In genomic region chr1:119794342-119794741, GRCm38 (mm10) we compare ENCODE assay signal across 29 mouse cellular contexts. TPM values are rescaled to one million over a fixed set of nuclear protein-coding genes. Genes with fewer than 3 reads are reported as not detected.
DNase-seq lines count a peak whose midpoint lies in the region; ATAC-seq and TF ChIP-seq lines count a peak whose summit lies in the region.
"Had no signal": no experiment of that assay in that cellular context is flagged by ENCODE, and none has a peak within 500 bp of the region (broad histone marks: within the 10 kb centered on the region; RNA-seq: fewer than 3 reads in every experiment).

No protein-coding gene starts in this region.

- TF ChIP-seq CTCF in liver, postnatal 0 days (IDR thresholded peaks at IDR 0.05; ENCODE audit: low read depth), result no peak

- no peak for TF ChIP-seq EP300 in liver, postnatal 0 days (IDR thresholded peaks at IDR 0.05; ENCODE audit: low read depth)

- WGBS in liver, postnatal 0 days (ENCODE audit: insufficient replicate concordance), result 80% methylated on average over 1 of the region's 1 CpGs

- no peaks in the 10 kb centered on the region for H3K36me3 ChIP-seq in liver, postnatal 0 days (replicated peaks; ENCODE audit: insufficient read depth, low read length)
- H3K36me3 ChIP-seq: embryonic facial prominence, embryonic 15.5 days; forebrain, embryonic 15.5 days; intestine, embryonic 15.5 days; neural tube, embryonic 15.5 days had no signal

- H3K4me3 ChIP-seq in liver, postnatal 0 days (ENCODE audit: low read depth, low read length), result no peak overlapping the region
- H3K4me3 ChIP-seq: embryonic facial prominence, embryonic 15.5 days; forebrain, embryonic 15.5 days; gastrocnemius, adult 2 months; hindbrain, embryonic 10.5 days; intestine, embryonic 15.5 days; neural tube, embryonic 15.5 days had no signal

- no peaks in the 10 kb centered on the region for H3K27me3 ChIP-seq in liver, postnatal 0 days (ENCODE audit: insufficient read depth, low read length)
- H3K27me3 ChIP-seq: CH12.LX; embryonic facial prominence, embryonic 15.5 days; forebrain, embryonic 15.5 days; intestine, embryonic 15.5 days; neural tube, embryonic 15.5 days had no signal

- H3K9ac ChIP-seq in liver, postnatal 0 days (replicated peaks), result no peak overlapping the region
- H3K9ac ChIP-seq: embryonic facial prominence, embryonic 15.5 days; forebrain, embryonic 15.5 days; intestine, embryonic 15.5 days; liver, embryonic 14.5 days; lung, embryonic 14.5 days; neural tube, embryonic 15.5 days had no signal

- H3K4me1 ChIP-seq in liver, postnatal 0 days (ENCODE audit: insufficient read depth), result 0 out of 2 replicates have a peak, but pooled peaks cover 3% of the 10 kb centered on the region
- H3K4me1 ChIP-seq: embryonic facial prominence, embryonic 15.5 days; forebrain, embryonic 15.5 days; hindbrain, embryonic 10.5 days; intestine, embryonic 15.5 days had no signal

- no peak overlapping the region for H3K27ac ChIP-seq in liver, postnatal 0 days (ENCODE audit: low read depth)
- H3K27ac ChIP-seq: embryonic facial prominence, embryonic 15.5 days; forebrain, embryonic 15.5 days; gastrocnemius, adult 2 months; hindbrain, embryonic 10.5 days; hindbrain, postnatal 0 days; intestine, embryonic 15.5 days; kidney, postnatal 0 days; liver, embryonic 14.5 days; neural tube, embryonic 15.5 days had no signal

- ATAC-seq in cerebellum, adult (ENCODE audit: insufficient number of reproducible peaks, low FRiP score, low TSS enrichment), result peak; percentile 56
- ATAC-seq in liver, postnatal 0 days, result no peak
- ATAC-seq: activated CD4-positive, CD25-positive, alpha-beta regulatory T cell, adult 4 months; forebrain, embryonic 15.5 days; hindbrain, postnatal 0 days; intestine, embryonic 15.5 days had no signal

- H3K9me3 ChIP-seq in liver, postnatal 0 days (ENCODE audit: low read length), result no peaks in the 10 kb centered on the region
- H3K9me3 ChIP-seq: embryonic facial prominence, embryonic 15.5 days; forebrain, embryonic 15.5 days; hindbrain, embryonic 10.5 days; intestine, embryonic 15.5 days; neural tube, embryonic 15.5 days had no signal

- no peak overlapping the region for H3K4me2 ChIP-seq in liver, postnatal 0 days (ENCODE audit: low read depth, low read length)
- H3K4me2 ChIP-seq: embryonic facial prominence, embryonic 15.5 days; forebrain, embryonic 15.5 days; intestine, embryonic 15.5 days; lung, embryonic 14.5 days; neural tube, embryonic 15.5 days had no signal

- DNase-seq in cerebellum, postnatal 4 days (ENCODE audit: low spot score in 2 of 2), result no peak
- peak; percentile 60 for DNase-seq in brain, adult 2 months (ENCODE audit: low read depth, low spot score)
- DNase-seq in cerebellum, adult 8-10 months, result peak; percentile 32
- peak; percentile 33 to 63 for DNase-seq in cerebellum, postnatal 25 days
- DNase-seq in liver, postnatal 0 days, result no peak
- no peak for DNase-seq in right cerebral cortex, adult 2 months (ENCODE audit: low spot score in 2 of 2)
- DNase-seq in thymus, postnatal 4 days, result no peak
- DNase-seq: adrenal gland, postnatal 10 days; gastrocnemius, adult 2 months; heart, postnatal 14 days; kidney, adult 8-10 months; layer of hippocampus, postnatal 36 days; liver; lung, embryonic 14.5 days; lung, postnatal 14 days; midbrain, embryonic 14.5 days; spleen, adult 18-20 months; thymus, postnatal 14 days had no signal

RNA-seq across cellular contexts. Expression of gene Ptpn4, which starts 43.1 kb away (rescaled TPM):
- 1.7 and 1.8 TPM in 2 replicates for polyA plus RNA-seq in liver, postnatal 0 days (2015; fragmentation: Nextera tagmentation; extraction: Ambion mirVana)

Comparison
In these comparisons a context has a peak if more than half of its experiments do, and no peak if none do; other contexts are left out.
1. DNase-seq: peak in brain, adult 2 months (single experiment), cerebellum, adult 8-10 months (single experiment) and cerebellum, postnatal 25 days (2 of 2); none in cerebellum, postnatal 4 days (0 of 2), liver, postnatal 0 days (single experiment), right cerebral cortex, adult 2 months (0 of 2) and thymus, postnatal 4 days (single experiment).